Mouse (Mus musculus): ENCODE results near the gene Bckdhb. TPM values are rescaled to one million over a fixed set of nuclear protein-coding genes. Genes with fewer than 3 reads are reported as not detected.

Bckdhb gene
- polyA plus RNA-seq, 1 experiment from 2014 or later, result 54.8 TPM

GRCm38 (mm10) chr9:83951336-83951735 lies 26.4 kb downstream of the Bckdhb start:
- no peak overlapping the region for H3K4me2 ChIP-seq (ENCODE audit: low read depth)
- no peak overlapping the region for H3K4me3 ChIP-seq (ENCODE audit: low read depth, low read length)
- no peak overlapping the region for H3K9ac ChIP-seq (ENCODE audit: low read length)
- 87% methylated on average over 4 of the region's 4 CpGs for WGBS
- H3K36me3 ChIP-seq (ENCODE audit: control insufficient read depth, insufficient read depth, low read length), result no peaks in the 10 kb centered on the region
- H3K27me3 ChIP-seq (ENCODE audit: control insufficient read depth, insufficient read depth, low read length), result no peaks in the 10 kb centered on the region
- no peak overlapping the region for H3K27ac ChIP-seq (ENCODE audit: low read depth, low read length)
- ATAC-seq (ENCODE audit: insufficient read depth, low FRiP score, low TSS enrichment) (no peak), DNase-seq (ENCODE audit: low spot score) (no peak)
- H3K9me3 ChIP-seq (ENCODE audit: control insufficient read depth, low read length), result no peaks in the 10 kb centered on the region
- no peaks in the 10 kb centered on the region for H3K4me1 ChIP-seq (ENCODE audit: control insufficient read depth, insufficient read depth, low read length)

GRCm38 (mm10) chr9:83956632-83957314 lies 31.8 kb downstream of the Bckdhb start:
- Histone ChIP-seq H3K4me2 (ENCODE audit: low read depth) (no peak overlapping the region), H3K9me3 (ENCODE audit: control insufficient read depth, low read length) (no peaks in the 10 kb centered on the region), H3K4me3 (ENCODE audit: low read depth, low read length) (no peak overlapping the region), H3K27ac (ENCODE audit: low read depth, low read length) (no peak overlapping the region), H3K4me1 (ENCODE audit: control insufficient read depth, insufficient read depth, low read length) (no peaks in the 10 kb centered on the region), H3K27me3 (ENCODE audit: control insufficient read depth, insufficient read depth, low read length) (no peaks in the 10 kb centered on the region), H3K9ac (ENCODE audit: low read length) (no peak overlapping the region), H3K36me3 (ENCODE audit: control insufficient read depth, insufficient read depth, low read length) (no peaks in the 10 kb centered on the region)
- 61% methylated on average over 15 of the region's 15 CpGs for WGBS
- ATAC-seq (ENCODE audit: insufficient read depth, low FRiP score, low TSS enrichment) (peak; percentile 85), DNase-seq (ENCODE audit: low spot score) (peak; percentile 83)

DNA sequence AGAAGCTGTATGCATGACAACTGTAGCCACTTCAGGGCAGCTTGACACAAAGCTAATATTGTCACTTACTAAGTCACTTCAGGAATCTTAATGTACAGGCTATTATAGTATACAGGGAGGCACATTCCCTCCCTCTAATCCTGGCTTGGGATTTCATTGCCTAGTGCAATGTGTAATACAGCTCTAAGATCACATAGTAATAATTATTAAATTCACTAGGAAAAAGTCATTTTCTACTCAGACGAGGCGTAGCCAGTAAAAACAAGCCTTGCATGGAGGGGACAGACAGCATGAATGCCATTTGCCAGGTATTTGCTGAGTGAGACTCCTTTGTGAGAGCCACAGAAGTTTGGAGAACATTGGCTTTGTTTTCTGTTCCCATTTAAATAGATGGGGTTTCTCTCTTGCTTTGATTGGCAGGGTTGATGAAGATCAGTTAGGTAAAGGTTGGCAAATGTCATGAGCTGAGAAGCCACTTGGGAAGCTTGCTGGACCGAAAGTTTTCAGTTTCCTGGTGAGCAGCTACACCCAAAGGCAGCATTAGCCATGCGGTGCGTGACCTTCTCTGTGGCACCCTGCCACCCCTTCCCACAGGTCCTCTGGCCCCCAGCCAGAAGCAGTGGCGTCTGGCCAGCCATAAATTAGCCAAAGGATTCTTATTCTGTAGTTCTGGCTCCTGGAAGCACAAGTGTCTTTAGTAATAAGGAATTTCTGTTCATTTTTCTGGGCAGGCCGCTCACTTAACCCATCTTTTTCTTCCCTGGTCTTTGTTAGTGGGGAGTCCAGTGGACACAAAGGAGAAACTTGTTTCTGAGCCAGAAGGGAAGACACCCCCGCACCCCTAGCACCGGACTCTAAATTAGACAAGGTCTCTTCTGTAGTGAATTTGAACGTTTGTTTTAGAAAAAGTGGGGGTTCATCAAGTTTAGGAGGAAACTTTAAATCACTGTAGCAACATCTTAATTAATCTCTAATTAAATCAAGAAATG lies 37.4 kb downstream of the Bckdhb start:
- WGBS, result 74% methylated on average over 10 of the region's 10 CpGs
- no peak overlapping the region for H3K27ac ChIP-seq (ENCODE audit: low read depth, low read length)
- no peak overlapping the region for H3K4me3 ChIP-seq (ENCODE audit: low read depth, low read length)
- no peaks in the 10 kb centered on the region for H3K4me1 ChIP-seq (ENCODE audit: control insufficient read depth, insufficient read depth, low read length)
- no peak overlapping the region for H3K9ac ChIP-seq (ENCODE audit: low read length)
- no peaks in the 10 kb centered on the region for H3K27me3 ChIP-seq (ENCODE audit: control insufficient read depth, insufficient read depth, low read length)
- no peak overlapping the region for H3K4me2 ChIP-seq (ENCODE audit: low read depth)
- ATAC-seq (ENCODE audit: insufficient read depth, low FRiP score, low TSS enrichment) (no peak), DNase-seq (ENCODE audit: low spot score) (peak; percentile 12)
- no peaks in the 10 kb centered on the region for H3K9me3 ChIP-seq (ENCODE audit: control insufficient read depth, low read length)
- no peaks in the 10 kb centered on the region for H3K36me3 ChIP-seq (ENCODE audit: control insufficient read depth, insufficient read depth, low read length)

- H3K4me2 ChIP-seq (ENCODE audit: low read depth), result no peak overlapping the region
- H3K4me1 ChIP-seq (ENCODE audit: control insufficient read depth, insufficient read depth, low read length), result no peaks in the 10 kb centered on the region
- H3K27me3 ChIP-seq (ENCODE audit: control insufficient read depth, insufficient read depth, low read length), result no peaks in the 10 kb centered on the region
- no peak overlapping the region for H3K27ac ChIP-seq (ENCODE audit: low read depth, low read length)
- H3K9me3 ChIP-seq (ENCODE audit: control insufficient read depth, low read length), result no peaks in the 10 kb centered on the region
- 94% methylated on average over 10 of the region's 10 CpGs for WGBS
- no peaks in the 10 kb centered on the region for H3K36me3 ChIP-seq (ENCODE audit: control insufficient read depth, insufficient read depth, low read length)
- ATAC-seq (ENCODE audit: insufficient read depth, low FRiP score, low TSS enrichment), result no peak
- H3K9ac ChIP-seq (ENCODE audit: low read length), result no peak overlapping the region
- H3K4me3 ChIP-seq (ENCODE audit: low read depth, low read length), result no peak overlapping the region
- no peak for DNase-seq (ENCODE audit: low spot score)
Measured at GRCm38 (mm10) chr9:83963296-83963695, 38.4 kb downstream of the Bckdhb start.

- no peaks in the 10 kb centered on the region for H3K4me1 ChIP-seq (ENCODE audit: control insufficient read depth, insufficient read depth, low read length)
- no peak overlapping the region for H3K9ac ChIP-seq (ENCODE audit: low read length)
- 93% methylated on average over 4 of the region's 4 CpGs for WGBS
- H3K27ac ChIP-seq (ENCODE audit: low read depth, low read length), result no peak overlapping the region
- no peak for DNase-seq (ENCODE audit: low spot score)
- H3K4me2 ChIP-seq (ENCODE audit: low read depth), result no peak overlapping the region
- no peaks in the 10 kb centered on the region for H3K36me3 ChIP-seq (ENCODE audit: control insufficient read depth, insufficient read depth, low read length)
- H3K27me3 ChIP-seq (ENCODE audit: control insufficient read depth, insufficient read depth, low read length), result no peaks in the 10 kb centered on the region
- H3K4me3 ChIP-seq (ENCODE audit: low read depth, low read length), result no peak overlapping the region
- H3K9me3 ChIP-seq (ENCODE audit: control insufficient read depth, low read length), result no peaks in the 10 kb centered on the region
- ATAC-seq (ENCODE audit: insufficient read depth, low FRiP score, low TSS enrichment), result no peak
Measured at GRCm38 (mm10) chr9:83964376-83964775, 39.4 kb downstream of the Bckdhb start.

- DNase-seq (ENCODE audit: low spot score) (no peak), ATAC-seq (ENCODE audit: insufficient read depth, low FRiP score, low TSS enrichment) (no peak)
- H3K4me3 ChIP-seq (ENCODE audit: low read depth, low read length), result no peak overlapping the region
- no peak overlapping the region for H3K9ac ChIP-seq (ENCODE audit: low read length)
- no peak overlapping the region for H3K4me2 ChIP-seq (ENCODE audit: low read depth)
- no peaks in the 10 kb centered on the region for H3K9me3 ChIP-seq (ENCODE audit: control insufficient read depth, low read length)
- no peak overlapping the region for H3K27ac ChIP-seq (ENCODE audit: low read depth, low read length)
- 86% methylated on average over 9 of the region's 9 CpGs for WGBS
- H3K4me1 ChIP-seq (ENCODE audit: control insufficient read depth, insufficient read depth, low read length), result no peaks in the 10 kb centered on the region
- no peaks in the 10 kb centered on the region for H3K27me3 ChIP-seq (ENCODE audit: control insufficient read depth, insufficient read depth, low read length)
- no peaks in the 10 kb centered on the region for H3K36me3 ChIP-seq (ENCODE audit: control insufficient read depth, insufficient read depth, low read length)
Measured at GRCm38 (mm10) chr9:83967439-83968050, 42.6 kb downstream of the Bckdhb start.

DNA sequence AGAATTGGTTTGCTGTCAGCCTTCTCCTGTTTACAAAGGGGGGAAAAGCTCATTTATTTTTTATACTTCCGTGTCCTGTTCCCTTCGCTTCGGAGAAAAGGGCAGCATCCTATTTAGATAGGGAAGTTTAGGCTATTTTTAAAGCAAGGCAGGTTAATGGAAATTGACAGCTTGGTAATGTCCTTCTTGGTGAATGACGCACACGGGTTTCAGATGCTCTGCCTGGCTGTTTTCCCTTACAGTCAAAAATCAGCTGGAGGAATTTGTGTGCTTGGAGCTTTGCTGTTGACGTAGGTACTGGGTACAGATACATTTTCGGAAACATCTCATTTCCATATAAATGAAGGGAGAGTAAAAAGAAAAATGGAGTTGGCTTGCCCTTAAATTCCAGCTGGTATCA lies 44.4 kb downstream of the Bckdhb start:
- H3K27ac ChIP-seq (ENCODE audit: low read depth, low read length), result no peak overlapping the region
- H3K4me3 ChIP-seq (ENCODE audit: low read depth, low read length), result no peak overlapping the region
- ATAC-seq (ENCODE audit: insufficient read depth, low FRiP score, low TSS enrichment) (no peak), DNase-seq (ENCODE audit: low spot score) (no peak)
- no peaks in the 10 kb centered on the region for H3K36me3 ChIP-seq (ENCODE audit: control insufficient read depth, insufficient read depth, low read length)
- WGBS, result 89% methylated on average over 7 of the region's 7 CpGs
- no peaks in the 10 kb centered on the region for H3K4me1 ChIP-seq (ENCODE audit: control insufficient read depth, insufficient read depth, low read length)
- no peaks in the 10 kb centered on the region for H3K9me3 ChIP-seq (ENCODE audit: control insufficient read depth, low read length)
- no peak overlapping the region for H3K9ac ChIP-seq (ENCODE audit: low read length)
- no peak overlapping the region for H3K4me2 ChIP-seq (ENCODE audit: low read depth)
- no peaks in the 10 kb centered on the region for H3K27me3 ChIP-seq (ENCODE audit: control insufficient read depth, insufficient read depth, low read length)

- no peaks in the 10 kb centered on the region for H3K36me3 ChIP-seq (ENCODE audit: control insufficient read depth, insufficient read depth, low read length)
- no peak overlapping the region for H3K27ac ChIP-seq (ENCODE audit: low read depth, low read length)
- no peak overlapping the region for H3K9ac ChIP-seq (ENCODE audit: low read length)
- H3K4me3 ChIP-seq (ENCODE audit: low read depth, low read length), result no peak overlapping the region
- 91% methylated on average over 2 of the region's 2 CpGs for WGBS
- H3K4me1 ChIP-seq (ENCODE audit: control insufficient read depth, insufficient read depth, low read length), result no peaks in the 10 kb centered on the region
- DNase-seq (ENCODE audit: low spot score), result no peak
- H3K27me3 ChIP-seq (ENCODE audit: control insufficient read depth, insufficient read depth, low read length), result no peaks in the 10 kb centered on the region
- no peak overlapping the region for H3K4me2 ChIP-seq (ENCODE audit: low read depth)
- no peak for ATAC-seq (ENCODE audit: insufficient read depth, low FRiP score, low TSS enrichment)
- H3K9me3 ChIP-seq (ENCODE audit: control insufficient read depth, low read length), result no peaks in the 10 kb centered on the region
Measured at GRCm38 (mm10) chr9:83973467-83973866, 48.5 kb downstream of the Bckdhb start.

All from neural tube, embryonic 11.5 days (tissue).